Mouse (Mus musculus) lung, postnatal 0 days (tissue): ENCODE results near the gene Serhl.

Experiments used
- CTCF ChIP-seq: IDR thresholded peaks from 2 replicates; pipeline ENCODE4 v1.5.1; 2016; ENCODE audit warnings: antibody characterized with exemption, mild to moderate bottlenecking
- EP300 ChIP-seq: IDR thresholded peaks from 2 replicates; pipeline ENCODE4 v1.6.1; 2016; ENCODE audit warnings: antibody characterized with exemption, mild to moderate bottlenecking, control low read depth

DNA sequence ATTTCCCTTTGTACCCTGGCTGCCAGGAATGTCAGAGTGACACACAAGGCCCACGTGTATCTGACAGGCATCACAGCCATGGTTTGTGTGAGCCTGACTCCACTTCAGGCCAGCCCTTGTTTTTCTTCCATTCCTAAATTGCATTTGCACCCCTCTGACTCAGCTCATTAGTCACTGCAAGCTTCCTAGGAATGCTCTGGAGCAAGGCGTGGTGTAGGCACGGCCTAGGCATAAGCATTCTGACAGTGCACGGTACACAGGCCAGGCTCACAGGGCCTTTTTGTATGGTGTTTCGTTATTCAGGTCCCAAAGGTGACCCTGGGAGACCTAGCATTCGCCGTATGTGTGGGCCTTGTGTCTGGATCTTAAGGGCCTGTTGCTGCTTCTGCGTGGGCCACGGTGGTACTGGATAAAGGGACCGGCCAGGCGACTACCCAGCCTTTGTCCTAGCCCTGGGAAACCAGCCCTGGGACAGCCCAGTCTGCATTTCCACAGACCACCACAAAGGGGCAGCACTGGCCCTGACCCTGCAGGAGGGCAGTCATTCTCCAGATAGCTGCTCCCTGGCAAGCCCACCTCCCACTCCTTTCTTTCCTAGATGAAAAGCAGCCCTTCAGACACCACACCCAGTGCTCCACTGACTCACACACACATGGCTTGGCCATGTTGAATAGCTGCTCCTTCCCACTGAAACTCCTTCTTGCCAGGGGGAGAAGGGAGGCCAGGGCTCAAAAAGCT, 67.8 kb downstream of the Serhl start:
- peak; percentile 91 for TF ChIP-seq CTCF
- TF ChIP-seq EP300 = no peak
